Mouse (Mus musculus) lung, embryonic 14.5 days (tissue): ENCODE data around the gene Slc30a4. TPM values are rescaled to one million over a fixed set of nuclear protein-coding genes. Genes with fewer than 3 reads are reported as not detected.

Source experiments
- ATAC-seq: fragments of 200-750 bp; cut with Nextera tagmentation; 2 replicates; pipeline ENCODE4 v1.8.0; 2017; ENCODE audit warnings: mild to moderate bottlenecking, moderate TSS enrichment, moderate library complexity; ENCODE audit not compliant: insufficient read depth
- DNase-seq: peaks from one replicate; pipeline ENCODE4 v3.0.0-alpha.2; 2015
- H3K27ac ChIP-seq: fragments of 300-500 bp; sonication (generic); 2 replicates; pipeline ENCODE4 v1.5.1; 2014; ENCODE audit warnings: low read depth, mild to moderate bottlenecking, moderate library complexity
- H3K27me3 ChIP-seq: fragments of 300-500 bp; sonication (generic); 2 replicates; pipeline ENCODE4 v1.6.1; 2014; ENCODE audit warnings: low read length, control low read depth; ENCODE audit not compliant: insufficient read depth
- H3K36me3 ChIP-seq: fragments of 300-500 bp; sonication (generic); 2 replicates; pipeline ENCODE4 v1.6.1; 2014; ENCODE audit warnings: control low read depth; ENCODE audit not compliant: insufficient read depth
- H3K4me1 ChIP-seq: fragments of 300-500 bp; sonication (generic); 2 replicates; pipeline ENCODE4 v1.6.1; 2014; ENCODE audit warnings: antibody characterized with exemption, control low read depth; ENCODE audit not compliant: insufficient read depth
- H3K4me2 ChIP-seq: fragments of 300-500 bp; sonication (generic); 2 replicates; pipeline ENCODE4 v1.6.1; 2014; ENCODE audit warnings: mild to moderate bottlenecking
- H3K4me3 ChIP-seq: fragments of 300-500 bp; sonication (generic); 2 replicates; pipeline ENCODE4 v1.5.1; 2014; ENCODE audit warnings: low read depth, low read length
- H3K9ac ChIP-seq: fragments of 300-500 bp; sonication (generic); 2 replicates; pipeline ENCODE4 v1.6.1; 2014
- H3K9me3 ChIP-seq: fragments of 300-500 bp; sonication (generic); 2 replicates; pipeline ENCODE4 v1.6.1; 2016; ENCODE audit warnings: low read depth, low read length, control low read depth
- CTCF ChIP-seq: IDR thresholded peaks from 2 replicates; pipeline ENCODE4 v1.5.1; 2016; ENCODE audit warnings: antibody characterized with exemption, low read depth
- WGBS: fragments of 180-500 bp; shearing (Covaris S2); extraction: QIAGEN DNeasy Blood & Tissue Kit; methylation state at CpG from one replicate; pipeline ENCODE4 v1.1.7; 2014; 5-methylcytosine and 5-hydroxymethylcytosine counted together
- polyA plus RNA-seq: library from polyadenylated mRNA; unstranded; fragments of >200 nt; fragmentation: Nextera tagmentation; extraction: Ambion mirVana; gene quantifications from 2 replicates; pipeline ENCODE4 v1.2.1, GENCODE M21; 2014

Slc30a4 gene
- polyA plus RNA-seq, 1 experiment from 2014 or later = 11.1 TPM

- Histone ChIP-seq H3K4me2 (no peak overlapping the region), H3K27me3 (no peaks in the 10 kb centered on the region), H3K4me3 (no peak overlapping the region), H3K36me3 (no peaks in the 10 kb centered on the region), H3K9me3 (no peaks in the 10 kb centered on the region), H3K9ac (no peak overlapping the region), H3K4me1 (no peaks in the 10 kb centered on the region), H3K27ac (no peak overlapping the region)
- ATAC-seq (no peak), DNase-seq (no peak)
- no peak for TF ChIP-seq CTCF
- 73% methylated on average over 7 of the region's 7 CpGs for WGBS
Measured at GRCm38 (mm10) chr2:122659825-122660224, 42.6 kb downstream of the Slc30a4 start.

GRCm38 (mm10) chr2:122657707-122658524 lies 44.5 kb downstream of the Slc30a4 start:
- no peak overlapping the region for H3K9ac ChIP-seq
- ATAC-seq = no peak
- WGBS = 75% methylated on average over 11 of the region's 11 CpGs
- no peak for TF ChIP-seq CTCF
- H3K4me3 ChIP-seq = no peak overlapping the region
- H3K4me1 ChIP-seq = no peaks in the 10 kb centered on the region
- no peaks in the 10 kb centered on the region for H3K9me3 ChIP-seq
- H3K27me3 ChIP-seq = no peaks in the 10 kb centered on the region
- no peak overlapping the region for H3K27ac ChIP-seq
- DNase-seq = no peak
- no peak overlapping the region for H3K4me2 ChIP-seq
- no peaks in the 10 kb centered on the region for H3K36me3 ChIP-seq

GRCm38 (mm10) chr2:122656767-122657166 lies 45.7 kb downstream of the Slc30a4 start:
- WGBS = 48% methylated on average over 9 of the region's 9 CpGs
- TF ChIP-seq CTCF = no peak
- no peak for DNase-seq

GRCm38 (mm10) chr2:122656052-122656451 lies 46.4 kb downstream of the Slc30a4 start:
- no peaks in the 10 kb centered on the region for H3K4me1 ChIP-seq
- 49% methylated on average over 2 of the region's 2 CpGs for WGBS
- TF ChIP-seq CTCF = no peak
- no peak overlapping the region for H3K9ac ChIP-seq
- H3K9me3 ChIP-seq = no peaks in the 10 kb centered on the region
- no peak overlapping the region for H3K27ac ChIP-seq
- H3K4me3 ChIP-seq = no peak overlapping the region
- ATAC-seq = no peak
- no peaks in the 10 kb centered on the region for H3K36me3 ChIP-seq
- H3K4me2 ChIP-seq = no peak overlapping the region
- no peak for DNase-seq
- no peaks in the 10 kb centered on the region for H3K27me3 ChIP-seq

More at GRCm38 (mm10) chr2:122656767-122657166, 45.7 kb downstream of the Slc30a4 start:
- no peaks in the 10 kb centered on the region for H3K36me3 ChIP-seq
- no peak for ATAC-seq
- H3K4me1 ChIP-seq = no peaks in the 10 kb centered on the region
- no peak overlapping the region for H3K4me3 ChIP-seq
- no peak overlapping the region for H3K27ac ChIP-seq
- no peaks in the 10 kb centered on the region for H3K9me3 ChIP-seq
- H3K4me2 ChIP-seq = no peak overlapping the region
- H3K27me3 ChIP-seq = no peaks in the 10 kb centered on the region
- no peak overlapping the region for H3K9ac ChIP-seq

- ATAC-seq = no peak; the same call in 1 of the 2 replicates
- Histone ChIP-seq H3K4me1 (no peaks in the 10 kb centered on the region), H3K9me3 (no peaks in the 10 kb centered on the region), H3K4me3 (no peak overlapping the region), H3K9ac (no peak overlapping the region), H3K4me2 (no peak overlapping the region), H3K27ac (no peak overlapping the region), H3K27me3 (no peaks in the 10 kb centered on the region), H3K36me3 (no peaks in the 10 kb centered on the region)
- DNase-seq = peak; percentile 19
- no peak for TF ChIP-seq CTCF
- 34% methylated on average over 17 of the region's 17 CpGs for WGBS
Measured at GRCm38 (mm10) chr2:122652096-122653084, 50.1 kb downstream of the Slc30a4 start.

GRCm38 (mm10) chr2:122638673-122639072 lies 63.8 kb downstream of the Slc30a4 start:
- H3K4me1 ChIP-seq = no peaks in the 10 kb centered on the region
- H3K27me3 ChIP-seq = peaks cover 16% of the 10 kb centered on the region
- H3K9me3 ChIP-seq = no peaks in the 10 kb centered on the region
- peaks cover 8% of the 10 kb centered on the region; the same call in 1 of the 2 replicates for H3K36me3 ChIP-seq
- no peak overlapping the region for H3K9ac ChIP-seq
- no peak for ATAC-seq
- no peak overlapping the region for H3K4me3 ChIP-seq
- no peak for TF ChIP-seq CTCF
- H3K4me2 ChIP-seq = no peak overlapping the region
- H3K27ac ChIP-seq = no peak overlapping the region
- no peak for DNase-seq
- 24% methylated on average over 5 of the region's 5 CpGs for WGBS

GRCm38 (mm10) chr2:122638029-122638428 lies 64.4 kb downstream of the Slc30a4 start:
- peaks cover 12% of the 10 kb centered on the region for H3K36me3 ChIP-seq
- no peak for ATAC-seq
- peak overlapping the region; percentile 33; the same call in 1 of the 2 replicates for H3K9ac ChIP-seq
- H3K27ac ChIP-seq = no peak overlapping the region
- 34% methylated on average over 12 of the region's 12 CpGs for WGBS
- no peaks in the 10 kb centered on the region for H3K9me3 ChIP-seq
- no peak for TF ChIP-seq CTCF
- H3K4me3 ChIP-seq = peak overlapping the region; percentile 34
- H3K4me1 ChIP-seq = no peaks in the 10 kb centered on the region
- DNase-seq = no peak
- H3K27me3 ChIP-seq = peaks cover 16% of the 10 kb centered on the region
- peak overlapping the region; percentile 66 for H3K4me2 ChIP-seq
